Mouse (Mus musculus): ENCODE measurements around the gene F7.
"Not testable (repeated sequence)": the region's sequence is repeated elsewhere in the genome, so short reads cannot be mapped to it uniquely, and the experiment has no call there.

F7 gene

DNA sequence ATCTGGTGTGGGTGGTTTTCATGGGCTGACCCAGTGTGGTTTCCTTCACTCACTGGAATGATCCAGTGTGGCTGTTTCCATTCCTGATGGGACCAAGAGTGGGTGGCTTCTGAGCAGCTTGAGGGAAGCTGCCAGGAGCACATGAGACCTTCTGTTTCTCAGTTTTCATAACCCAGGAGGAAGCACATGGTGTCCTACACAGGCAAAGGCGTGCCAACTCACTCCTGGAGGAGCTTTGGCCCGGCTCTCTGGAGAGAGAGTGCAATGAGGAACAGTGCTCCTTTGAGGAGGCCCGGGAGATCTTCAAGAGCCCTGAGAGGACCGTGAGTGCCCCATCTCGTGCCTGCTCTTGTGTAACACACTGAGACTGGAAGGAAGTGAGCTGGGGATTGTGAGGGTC is 2.6 kb downstream of the F7 start:
- DNase-seq (ENCODE audit: low read depth): no peak

DNA sequence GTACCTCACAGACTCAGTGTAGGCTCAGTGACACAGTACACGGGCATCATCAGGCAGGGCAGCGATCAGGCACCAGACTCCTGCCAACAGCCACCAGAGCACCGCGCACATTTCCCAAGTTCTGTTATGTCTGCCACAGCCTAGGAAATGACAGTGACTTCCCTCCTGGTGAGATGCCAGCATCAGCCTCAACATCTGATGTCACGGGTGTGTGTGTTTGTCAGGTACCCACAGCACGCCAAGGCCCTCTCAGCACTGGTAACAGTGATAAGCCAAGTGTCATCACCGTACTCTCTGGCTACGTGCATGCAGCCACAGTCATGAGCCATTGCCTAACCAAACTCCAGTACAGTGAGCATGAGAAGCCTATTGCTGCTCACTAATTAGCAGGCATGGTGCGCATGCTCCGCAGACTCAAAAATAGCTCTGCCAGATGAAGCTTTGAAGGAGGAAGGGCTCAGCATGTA is 10.5 kb downstream of the F7 start:
- no peak for DNase-seq (ENCODE audit: low read depth)

DNA sequence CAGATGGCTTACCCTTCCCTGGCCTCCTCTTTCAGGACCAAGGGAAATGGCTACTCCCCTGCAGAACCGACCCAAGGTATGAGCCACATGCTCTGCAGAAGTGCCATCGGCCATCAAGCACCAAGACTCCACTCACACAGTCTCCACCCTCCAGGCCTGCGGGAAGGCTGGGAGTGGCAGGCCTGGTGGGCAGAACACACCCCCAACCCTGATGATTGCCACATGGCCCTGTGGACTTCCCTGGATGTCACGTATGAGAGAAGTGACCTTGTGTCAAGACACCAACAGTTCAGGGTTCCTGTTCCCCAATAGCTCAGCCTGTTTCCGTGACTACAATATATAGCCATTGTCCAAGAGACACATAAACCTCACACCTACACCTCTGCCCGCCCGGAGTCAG is 11.2 kb downstream of the F7 start, which contains the start of gene F10:
F10 (plus strand) TSS at position 294 of the 400 bp plus-strand sequence.
- DNase-seq (ENCODE audit: low read depth): no peak

DNA sequence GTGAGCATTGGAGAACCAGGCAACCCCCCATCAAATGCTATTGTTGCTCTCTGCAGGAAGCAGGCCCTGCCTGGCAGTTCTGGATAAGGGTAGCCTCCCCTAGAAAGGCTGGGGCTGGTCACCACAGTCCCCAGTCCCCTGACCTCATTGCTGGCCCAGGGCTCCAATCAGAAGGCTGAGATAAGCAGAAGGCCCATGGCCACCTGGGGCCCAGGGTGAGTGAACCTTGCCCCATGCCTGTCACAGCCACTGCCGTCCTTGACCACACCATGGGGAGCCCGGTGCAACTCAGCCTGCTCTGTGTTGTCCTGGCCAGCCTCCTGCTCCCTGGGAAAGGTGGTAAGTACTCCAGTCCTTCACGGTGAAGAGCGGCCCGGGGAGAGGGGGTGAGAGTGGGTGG is 11.7 kb downstream of the F7 start:
- no peak for DNase-seq (ENCODE audit: low read depth)

DNA sequence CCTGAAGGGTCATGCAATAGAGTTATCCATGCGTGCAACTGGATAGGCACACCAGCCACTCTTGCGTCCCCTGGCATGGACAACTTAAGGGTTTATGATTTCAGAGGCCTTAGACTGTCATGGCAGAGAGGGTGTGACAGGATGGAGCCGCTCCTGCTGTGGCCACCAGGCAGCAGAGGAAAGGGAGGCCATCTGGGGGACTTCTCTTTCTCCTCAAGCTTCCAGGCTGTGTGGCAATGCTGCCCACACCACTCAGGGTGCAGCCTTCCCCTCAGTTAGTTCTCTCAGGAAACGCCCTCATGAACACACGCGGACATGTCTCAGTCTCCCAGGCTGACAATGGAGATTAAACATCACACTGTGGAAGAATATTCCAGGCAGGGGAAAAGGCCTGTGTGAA is 13.2 kb downstream of the F7 start:
- no peak for DNase-seq (ENCODE audit: low read depth)

DNA sequence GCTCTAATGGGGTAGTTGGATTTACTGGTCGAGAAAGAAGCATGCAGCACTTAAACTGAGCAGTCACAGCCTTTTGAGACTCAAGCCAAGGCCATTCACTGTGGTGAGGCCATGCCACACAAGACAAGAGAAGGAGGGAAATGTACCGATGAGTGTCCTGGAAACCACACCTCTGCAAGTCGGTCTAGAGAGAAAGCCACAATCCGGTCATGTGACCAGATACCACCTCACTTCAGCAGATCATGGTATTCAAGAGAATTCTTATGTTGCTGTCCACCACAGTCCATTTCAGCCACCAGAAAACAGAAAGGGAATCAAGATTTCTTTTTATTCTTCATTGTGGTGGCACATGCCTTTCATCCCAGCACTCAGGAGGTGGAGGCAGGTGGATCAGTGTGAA is 15.6 kb downstream of the F7 start:
- no peak for DNase-seq (ENCODE audit: low read depth)

DNA sequence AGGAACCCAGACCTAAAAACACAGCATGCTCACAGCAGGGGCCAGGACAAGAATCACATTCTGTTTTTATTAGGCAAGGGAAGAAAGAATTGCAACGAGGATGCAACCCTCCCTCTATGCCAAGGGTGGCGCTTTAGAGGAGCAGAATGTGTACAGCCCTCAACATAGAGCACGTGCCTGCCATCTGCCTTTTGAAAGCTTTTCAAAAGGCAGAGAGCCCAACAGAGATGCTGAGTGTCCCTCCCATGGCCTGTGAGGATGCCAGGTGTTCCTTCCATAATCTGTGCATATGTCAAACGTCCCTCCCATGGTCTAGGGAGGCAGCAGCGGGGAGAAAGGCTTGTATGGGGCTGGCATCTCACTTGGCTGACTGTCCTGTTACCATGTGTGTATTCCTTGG is 21.8 kb downstream of the F7 start:
- DNase-seq (ENCODE audit: low read depth): no peak

DNA sequence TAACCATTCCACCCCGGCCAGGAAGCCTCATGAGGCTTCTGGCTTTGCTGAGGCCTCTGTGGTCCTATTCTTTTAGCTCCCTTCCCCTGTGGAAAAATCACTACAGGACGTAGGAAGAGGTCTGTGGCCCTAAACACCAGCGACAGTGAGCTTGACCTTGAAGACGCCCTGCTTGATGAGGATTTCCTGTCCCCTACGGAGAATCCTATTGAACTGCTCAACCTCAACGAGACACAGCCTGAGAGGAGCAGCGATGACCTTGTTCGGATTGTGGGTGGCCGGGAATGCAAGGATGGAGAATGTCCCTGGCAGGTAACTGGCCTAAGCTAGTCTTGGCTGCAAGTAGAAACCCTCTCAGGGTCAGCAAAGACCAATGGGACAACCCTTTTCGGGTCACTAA is 24.7 kb downstream of the F7 start:
- no peak for DNase-seq (ENCODE audit: low read depth)

DNA sequence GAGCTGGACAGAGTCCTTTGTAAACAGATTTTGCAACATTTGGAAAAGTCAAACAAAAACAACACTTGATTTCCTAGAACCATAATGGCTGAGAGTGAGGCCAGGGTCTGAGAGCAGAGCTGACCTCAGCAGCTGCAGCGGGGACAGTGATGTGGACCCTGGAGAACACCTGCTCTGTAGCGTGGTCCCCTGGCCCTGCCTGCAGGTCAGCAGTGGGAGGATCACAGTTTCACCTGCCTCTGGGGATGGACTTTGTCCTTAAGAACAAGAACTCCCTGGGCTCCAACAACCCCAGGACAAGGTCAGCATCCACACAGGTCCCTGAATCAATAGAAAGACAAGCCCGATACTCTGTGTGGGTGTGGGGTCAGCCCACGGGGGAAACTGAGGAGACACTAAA is 31.5 kb downstream of the F7 start:
- no peak for DNase-seq (ENCODE audit: low read depth)

DNA sequence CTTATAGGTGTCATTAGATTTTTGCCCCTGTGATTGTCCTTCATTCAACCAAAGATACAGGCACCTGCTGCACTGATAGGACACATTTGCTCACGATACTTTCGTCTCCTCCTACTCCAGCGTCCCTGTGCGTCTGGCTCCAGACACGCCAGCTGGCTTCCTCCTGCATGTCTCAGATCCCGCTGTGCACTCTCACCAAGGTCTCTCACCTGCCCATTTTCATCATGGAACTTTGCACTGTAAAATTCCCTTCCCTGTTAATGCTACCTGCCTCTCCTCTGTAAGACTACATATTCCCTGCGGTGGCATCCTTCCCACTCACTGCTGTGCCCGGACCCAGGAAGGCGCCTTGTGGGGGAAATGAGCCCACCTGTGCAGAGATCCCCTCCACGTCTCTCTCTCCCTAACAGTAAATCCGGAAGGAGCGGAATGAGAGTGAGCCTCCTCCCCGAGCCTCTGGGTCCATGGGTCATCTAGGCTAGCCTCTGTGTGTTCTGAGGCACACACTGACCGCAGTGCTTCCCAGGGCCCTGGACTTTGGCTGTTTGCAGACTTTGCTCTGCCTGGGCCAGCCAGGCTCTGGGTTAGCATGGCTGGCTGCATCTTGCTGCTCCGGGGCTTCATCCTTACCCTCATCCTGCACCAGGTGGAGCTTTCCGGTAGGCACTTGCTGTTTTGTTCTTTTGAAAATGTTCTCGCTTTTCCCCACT is 34.8 kb downstream of the F7 start, which contains the start of gene Proz:
Proz (plus strand) TSS at position 474 of the 710 bp plus-strand sequence.
- no peak for DNase-seq (ENCODE audit: low read depth)

DNA sequence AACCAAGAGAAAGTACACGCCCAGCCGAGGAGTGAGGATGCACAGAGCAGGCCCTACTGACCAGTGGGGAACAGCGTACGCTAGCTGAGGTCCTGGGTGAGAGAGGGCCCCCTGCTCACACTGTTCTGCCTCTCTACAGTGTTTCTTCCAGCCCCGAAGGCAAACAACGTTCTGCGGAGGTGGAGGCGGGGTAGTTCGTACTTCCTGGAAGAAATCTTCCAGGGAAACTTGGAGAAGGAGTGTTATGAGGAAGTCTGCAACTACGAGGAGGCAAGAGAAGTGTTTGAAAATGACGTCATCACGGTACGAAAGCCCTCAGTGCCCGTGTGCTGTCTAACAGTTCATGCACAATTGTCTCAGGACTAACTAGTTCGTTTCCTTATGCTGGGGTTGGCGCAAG is 37.3 kb downstream of the F7 start:
- DNase-seq (ENCODE audit: low read depth): no peak

DNA sequence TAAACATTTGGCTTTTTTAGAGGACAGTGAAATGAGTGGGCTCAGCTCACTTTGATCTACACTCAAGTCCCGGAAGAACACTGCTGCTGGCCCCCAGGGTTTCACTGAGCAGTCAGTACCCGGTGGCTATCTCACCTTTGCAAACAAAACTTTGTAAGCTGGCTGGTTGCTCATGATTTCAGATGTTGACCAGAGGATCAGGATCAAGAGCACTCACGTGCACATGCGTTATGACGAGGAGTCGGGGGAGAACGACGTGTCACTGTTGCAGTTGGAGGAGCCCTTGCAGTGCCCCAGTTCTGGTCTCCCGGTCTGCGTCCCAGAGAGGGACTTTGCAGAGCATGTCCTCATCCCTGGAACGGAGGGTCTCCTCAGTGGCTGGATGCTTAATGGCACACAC is 47.4 kb downstream of the F7 start:
- no peak for DNase-seq (ENCODE audit: low read depth)

DNA sequence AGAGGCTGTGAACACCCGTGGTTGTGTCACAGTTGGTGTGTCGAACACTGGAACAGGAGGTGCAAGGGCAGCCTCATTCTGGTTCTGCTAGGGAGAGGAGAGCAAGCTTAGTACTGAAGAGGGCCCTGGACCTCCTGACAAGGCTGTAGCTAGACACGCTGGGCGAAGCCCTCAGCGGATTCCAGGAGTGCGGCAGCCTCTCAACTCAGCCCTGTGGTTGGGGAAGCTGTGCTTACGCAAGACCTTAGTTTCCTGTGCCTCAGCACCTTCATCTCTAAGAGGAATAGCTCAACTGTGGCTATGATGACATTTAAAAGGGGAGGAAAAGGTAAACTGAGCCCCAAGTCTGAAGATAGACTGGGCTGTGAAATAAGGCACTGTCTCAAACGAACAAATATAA is 49.2 kb downstream of the F7 start:
- DNase-seq (ENCODE audit: low read depth): peak; percentile 13

DNA sequence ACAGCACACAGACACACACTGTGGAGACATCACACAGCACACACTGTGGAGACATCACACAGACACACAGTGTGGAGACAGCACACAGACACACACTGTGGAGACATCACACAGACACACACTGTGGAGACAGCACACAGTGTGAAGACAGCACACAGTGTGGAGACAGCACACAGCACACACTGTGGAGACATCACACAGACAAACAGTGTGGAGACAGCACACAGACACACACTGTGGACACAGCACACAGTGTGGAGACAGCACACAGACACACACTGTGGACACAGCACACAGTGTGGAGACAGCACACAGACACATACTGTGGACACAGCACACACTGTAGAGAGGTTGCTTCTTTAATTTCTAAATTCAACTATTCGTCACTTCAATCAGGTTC is 49.7 kb downstream of the F7 start:
- DNase-seq (ENCODE audit: low read depth): not testable (repeated sequence)

DNA sequence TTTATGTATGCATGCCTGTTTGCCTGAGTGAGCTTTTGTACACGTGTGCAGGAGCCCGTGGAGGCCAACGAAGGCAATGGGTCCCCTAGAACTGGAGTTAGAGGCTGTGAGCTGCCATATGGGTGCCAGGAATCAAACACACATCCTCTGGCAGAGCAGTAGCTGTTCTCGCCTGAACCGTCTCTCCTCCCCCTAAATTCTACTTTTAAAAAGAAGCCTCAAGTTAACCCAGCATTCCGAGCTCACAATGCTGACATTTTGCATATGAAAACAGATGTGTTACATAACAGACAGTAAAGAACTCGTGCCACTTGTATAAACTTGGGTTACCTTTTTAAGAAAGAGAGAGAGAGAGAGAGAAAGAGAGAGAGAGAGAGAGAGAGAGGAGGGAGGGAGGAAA is 51.7 kb downstream of the F7 start:
- DNase-seq (ENCODE audit: low read depth): no peak

Measured in c-Kit-positive CD71-negative TER-119-negative erythroid progenitor cells, embryonic 14.5 days (primary cell).